Mouse (Mus musculus): ENCODE results near the gene Zfp536. TPM values are rescaled to one million over a fixed set of nuclear protein-coding genes. Genes with fewer than 3 reads are reported as not detected.
"Not testable (repeated sequence)": the region's sequence is repeated elsewhere in the genome, so short reads cannot be mapped to it uniquely, and the experiment has no call there.

Zfp536 gene
- total RNA-seq, 2 experiments from 2014 or later: 0.13 to 0.33 TPM

- no peak for ATAC-seq (ENCODE audit: poor library complexity, severe bottlenecking)
Measured at GRCm38 (mm10) chr7:37768310-37768940, 5.0 kb downstream of the Zfp536 start.

GRCm38 (mm10) chr7:37758886-37759285 lies 14.6 kb downstream of the Zfp536 start:
- ATAC-seq (ENCODE audit: poor library complexity, severe bottlenecking): no peak

GRCm38 (mm10) chr7:37753024-37753423 lies 20.4 kb downstream of the Zfp536 start:
- no peak for ATAC-seq (ENCODE audit: poor library complexity, severe bottlenecking)

- no peak for ATAC-seq (ENCODE audit: poor library complexity, severe bottlenecking)
Measured at GRCm38 (mm10) chr7:37746133-37746761, 27.2 kb downstream of the Zfp536 start.

GRCm38 (mm10) chr7:37743350-37743749 lies 30.1 kb downstream of the Zfp536 start:
- no peak for ATAC-seq (ENCODE audit: poor library complexity, severe bottlenecking)

GRCm38 (mm10) chr7:37737191-37737590 lies 36.2 kb downstream of the Zfp536 start:
- ATAC-seq (ENCODE audit: poor library complexity, severe bottlenecking): no peak

- ATAC-seq (ENCODE audit: poor library complexity, severe bottlenecking): no peak
Measured at GRCm38 (mm10) chr7:37736413-37736720, 37.1 kb downstream of the Zfp536 start.

GRCm38 (mm10) chr7:37735707-37736412 lies 37.6 kb downstream of the Zfp536 start:
- no peak for ATAC-seq (ENCODE audit: poor library complexity, severe bottlenecking)

- ATAC-seq (ENCODE audit: poor library complexity, severe bottlenecking): no peak
Measured at GRCm38 (mm10) chr7:37735101-37735500, 38.3 kb downstream of the Zfp536 start.

- ATAC-seq (ENCODE audit: poor library complexity, severe bottlenecking): no peak
Measured at GRCm38 (mm10) chr7:37734576-37734975, 38.9 kb downstream of the Zfp536 start.

GRCm38 (mm10) chr7:37733996-37734395 lies 39.4 kb downstream of the Zfp536 start:
- ATAC-seq (ENCODE audit: poor library complexity, severe bottlenecking): no peak

- no peak for ATAC-seq (ENCODE audit: poor library complexity, severe bottlenecking)
Measured at GRCm38 (mm10) chr7:37732741-37733140, 40.7 kb downstream of the Zfp536 start.

- no peak for ATAC-seq (ENCODE audit: poor library complexity, severe bottlenecking)
Measured at GRCm38 (mm10) chr7:37727746-37728145, 45.7 kb downstream of the Zfp536 start.

GRCm38 (mm10) chr7:37724002-37724790 lies 49.2 kb downstream of the Zfp536 start:
- no peak for ATAC-seq (ENCODE audit: poor library complexity, severe bottlenecking)

GRCm38 (mm10) chr7:37723191-37723592 lies 50.2 kb downstream of the Zfp536 start:
- no peak for ATAC-seq (ENCODE audit: poor library complexity, severe bottlenecking)

GRCm38 (mm10) chr7:37721676-37722075 lies 51.8 kb downstream of the Zfp536 start:
- no peak for ATAC-seq (ENCODE audit: poor library complexity, severe bottlenecking)

GRCm38 (mm10) chr7:37718671-37719402 lies 54.6 kb downstream of the Zfp536 start:
- no peak for ATAC-seq (ENCODE audit: poor library complexity, severe bottlenecking)

- ATAC-seq (ENCODE audit: poor library complexity, severe bottlenecking): no peak
Measured at GRCm38 (mm10) chr7:37717071-37717470, 56.4 kb downstream of the Zfp536 start.

- ATAC-seq (ENCODE audit: poor library complexity, severe bottlenecking): no peak
Measured at GRCm38 (mm10) chr7:37716626-37717025, 56.8 kb downstream of the Zfp536 start.

- ATAC-seq (ENCODE audit: poor library complexity, severe bottlenecking): no peak
Measured at GRCm38 (mm10) chr7:37704464-37704863, 69.0 kb downstream of the Zfp536 start.

GRCm38 (mm10) chr7:37697378-37697777 lies 76.1 kb downstream of the Zfp536 start:
- not testable (repeated sequence) for ATAC-seq (ENCODE audit: poor library complexity, severe bottlenecking)

Data from megakaryocyte, adult 5-6 weeks (primary cell).